Mouse (Mus musculus) skeletal muscle tissue, adult 2 months (tissue): ENCODE data around the gene Traf4.
A peak's percentile ranks its signal among the peaks of the same experiment; 100 is the strongest.
"Not testable (repeated sequence)": the region's sequence is repeated elsewhere in the genome, so short reads cannot be mapped to it uniquely, and the experiment has no call there.

Experiments used
- DNase-seq: peaks from one replicate; pipeline ENCODE4 v3.0.0-alpha.2; 2012; ENCODE audit warnings: low read depth, low spot score

The Traf4 gene

GRCm38 (mm10) chr11:78143520-78143919, 21.9 kb downstream of the Traf4 start:
- no peak for DNase-seq

- DNase-seq = no peak
These were observed 24.7 kb downstream of the Traf4 start for GRCm38 (mm10) chr11:78140665-78141064.

GRCm38 (mm10) chr11:78138023-78138422, 27.4 kb downstream of the Traf4 start:
- DNase-seq = no peak

GRCm38 (mm10) chr11:78137584-78137983, 27.8 kb downstream of the Traf4 start:
- no peak for DNase-seq

GRCm38 (mm10) chr11:78136132-78136531, 29.3 kb downstream of the Traf4 start:
- no peak for DNase-seq

- DNase-seq = not testable (repeated sequence)
These were observed 30.1 kb downstream of the Traf4 start for GRCm38 (mm10) chr11:78135314-78135713.

GRCm38 (mm10) chr11:78134344-78134743, 31.0 kb downstream of the Traf4 start:
- DNase-seq = no peak

GRCm38 (mm10) chr11:78133915-78134314, 31.5 kb downstream of the Traf4 start:
- DNase-seq = no peak

- no peak for DNase-seq
These were observed 35.9 kb downstream of the Traf4 start for GRCm38 (mm10) chr11:78129458-78129857.

- DNase-seq = no peak
These were observed 38.6 kb downstream of the Traf4 start for GRCm38 (mm10) chr11:78126739-78127138.

GRCm38 (mm10) chr11:78125691-78126090, 39.7 kb downstream of the Traf4 start:
- no peak for DNase-seq

GRCm38 (mm10) chr11:78123782-78124181, 41.6 kb downstream of the Traf4 start:
- no peak for DNase-seq

- no peak for DNase-seq
These were observed 42.6 kb downstream of the Traf4 start for GRCm38 (mm10) chr11:78122815-78123214.

GRCm38 (mm10) chr11:78121176-78121575, 44.2 kb downstream of the Traf4 start:
- no peak for DNase-seq

GRCm38 (mm10) chr11:78119898-78120297, 45.5 kb downstream of the Traf4 start:
- no peak for DNase-seq

- no peak for DNase-seq
These were observed 46.9 kb downstream of the Traf4 start for GRCm38 (mm10) chr11:78118467-78118866.

GRCm38 (mm10) chr11:78116146-78116410, 49.3 kb downstream of the Traf4 start:
- no peak for DNase-seq

- peak; percentile 92 for DNase-seq
These were observed 49.8 kb downstream of the Traf4 start for GRCm38 (mm10) chr11:78115367-78116145.

- no peak for DNase-seq
These were observed 50.6 kb downstream of the Traf4 start for GRCm38 (mm10) chr11:78114676-78115366.

GRCm38 (mm10) chr11:78113616-78114015, 51.8 kb downstream of the Traf4 start:
- DNase-seq = no peak
